Mouse (Mus musculus) urinary bladder, postnatal 10 days (tissue): ENCODE results near the gene Gcfc2.

Source experiments
- DNase-seq: peaks from one replicate; pipeline ENCODE4 v3.0.0; 2022; ENCODE audit warnings: low spot score

The Gcfc2 gene

DNA sequence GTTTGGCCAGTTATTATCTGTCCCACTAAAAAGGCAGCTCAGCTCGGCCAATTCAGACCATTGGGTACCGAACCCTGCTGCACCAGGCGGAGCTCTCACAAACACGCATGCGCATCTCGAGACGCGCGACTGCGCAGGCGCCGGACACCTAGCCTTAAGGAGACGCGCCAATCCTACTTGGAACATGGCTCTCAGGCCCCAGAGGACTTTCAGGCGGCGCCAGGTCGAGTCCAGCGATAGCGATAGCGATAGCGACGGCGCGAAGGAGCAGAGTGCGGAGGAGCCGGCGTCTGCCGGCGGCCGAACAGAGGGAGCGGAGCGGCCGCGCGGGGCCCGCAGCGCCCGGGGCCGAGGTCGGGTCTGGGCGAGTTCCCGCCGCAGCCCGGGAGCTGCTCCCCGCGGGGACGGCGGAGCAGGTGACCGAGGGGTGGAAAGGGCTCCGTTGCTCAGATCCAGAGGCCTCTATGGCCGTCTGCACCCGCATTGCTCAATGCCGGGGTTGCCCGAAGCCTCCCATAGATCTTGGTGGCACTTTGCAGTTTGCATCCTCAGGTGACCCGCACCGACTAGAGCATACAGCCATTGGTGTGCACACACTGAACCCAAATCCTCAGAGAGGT lies at the start of gene Gcfc2:
TSS of gene Gcfc2 (plus strand) at position 147 of the 620 bp plus-strand sequence.
- peak; percentile 81 for DNase-seq

DNA sequence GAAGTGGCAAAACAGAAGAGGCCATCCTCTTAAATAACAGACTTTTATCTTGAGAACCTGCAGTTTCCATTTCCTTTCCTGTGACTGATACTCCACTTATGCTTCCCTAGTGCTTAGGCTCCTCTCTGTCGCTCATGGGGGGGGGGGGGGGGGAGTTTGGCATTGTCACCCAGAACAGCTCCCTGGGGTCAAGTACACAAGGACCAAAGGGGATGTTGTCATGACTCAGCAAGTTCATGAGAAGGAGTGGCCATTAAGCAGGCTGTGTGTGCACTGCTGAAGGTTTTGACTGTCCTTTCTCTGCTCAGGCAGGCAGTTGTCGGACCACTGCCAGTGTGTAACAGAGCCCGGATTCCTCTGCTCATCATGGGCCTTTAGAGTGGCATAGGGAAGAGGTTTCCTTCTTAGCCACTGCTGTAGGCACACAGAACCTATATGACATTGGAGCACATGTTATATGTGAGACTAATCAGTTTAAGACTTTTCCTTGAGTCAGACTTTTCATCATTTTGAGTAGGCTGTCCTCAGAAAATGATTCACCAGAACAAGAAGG lies 27.7 kb upstream of the Gcfc2 start:
- DNase-seq = no peak

DNA sequence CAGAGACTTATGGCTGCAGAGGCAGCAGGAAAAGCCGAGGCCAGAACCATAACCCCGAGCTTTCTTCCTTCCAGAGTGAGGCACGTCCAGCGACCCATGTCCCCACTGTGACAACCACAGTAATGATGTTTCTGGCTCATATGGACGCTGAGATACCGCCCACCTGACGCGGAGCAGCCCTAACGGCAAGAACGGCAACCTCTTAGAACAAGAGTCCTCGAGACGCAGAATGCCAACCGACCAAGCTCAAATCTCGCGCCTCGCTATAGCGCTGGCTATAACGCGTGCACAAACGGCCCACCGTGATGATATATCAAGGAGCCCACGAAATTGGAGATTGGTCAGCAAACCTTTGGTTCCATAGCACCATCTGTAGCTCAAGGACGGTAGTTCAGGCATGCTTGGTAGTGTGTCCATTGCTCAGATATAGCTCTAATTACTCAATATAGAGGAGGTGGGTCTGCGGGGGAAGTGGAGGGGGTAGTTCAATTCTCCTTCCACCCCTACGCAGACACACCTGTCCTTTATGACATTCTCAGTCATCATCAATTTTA lies 13.1 kb upstream of the Gcfc2 start:
- DNase-seq = no peak

DNA sequence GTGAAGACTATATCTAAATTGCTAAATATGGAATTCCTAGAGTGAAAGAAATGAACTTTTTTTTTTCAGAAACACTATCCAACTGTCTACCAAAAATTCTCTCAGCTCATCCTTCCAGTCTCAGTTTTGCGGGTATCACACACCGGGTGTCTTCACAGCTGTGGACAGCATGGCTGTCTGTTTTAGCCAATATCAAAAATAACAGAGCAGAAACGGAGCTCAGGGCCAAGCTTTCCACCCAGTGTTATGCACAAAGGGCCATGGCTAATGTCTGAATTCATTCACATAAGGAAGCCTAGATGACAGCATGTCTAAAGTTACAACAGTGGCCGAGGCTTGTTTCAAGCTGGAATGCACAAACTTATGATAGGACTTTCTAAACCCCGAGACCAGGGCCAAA lies 12.2 kb upstream of the Gcfc2 start:
- no peak for DNase-seq

DNA sequence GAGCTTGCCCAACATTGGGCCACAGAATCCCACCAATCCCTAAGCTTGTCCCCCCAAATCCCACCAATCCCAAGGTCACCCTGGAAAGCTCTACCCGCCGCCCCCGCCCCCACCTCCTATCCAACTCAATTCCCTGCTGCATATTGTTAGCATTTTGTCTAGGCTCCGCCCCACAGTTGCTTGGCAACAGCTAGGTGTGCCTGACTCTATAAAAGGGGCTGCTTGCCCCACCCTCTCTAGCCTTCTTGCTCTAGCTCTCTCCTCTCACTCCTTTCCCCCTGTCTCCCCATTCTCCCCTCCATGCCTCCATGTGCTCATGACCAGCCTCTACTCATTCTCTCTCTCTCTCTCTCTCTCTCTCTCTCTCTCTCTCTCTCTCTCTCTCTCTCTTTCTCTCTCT lies 11.8 kb upstream of the Gcfc2 start:
- no peak for DNase-seq

DNA sequence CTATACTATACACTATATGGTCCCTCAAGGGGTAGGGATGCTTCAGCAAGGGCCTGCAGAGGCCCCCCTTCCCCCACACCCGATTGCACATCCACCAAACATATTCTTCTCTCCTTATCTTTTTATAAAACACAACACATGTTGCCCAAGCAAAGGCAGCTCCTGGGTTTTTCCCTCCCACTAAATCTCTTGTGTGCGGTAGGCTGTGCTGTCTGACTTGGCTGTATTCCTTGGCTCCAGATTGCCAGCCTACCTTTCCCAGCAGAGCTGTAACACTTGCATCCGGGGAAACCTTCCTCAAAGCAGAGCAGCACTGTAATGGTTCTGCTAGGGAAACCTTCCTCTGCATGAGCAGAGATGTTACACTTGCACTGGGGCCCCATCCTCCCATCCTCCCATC lies 11.3 kb upstream of the Gcfc2 start:
- no peak for DNase-seq

DNA sequence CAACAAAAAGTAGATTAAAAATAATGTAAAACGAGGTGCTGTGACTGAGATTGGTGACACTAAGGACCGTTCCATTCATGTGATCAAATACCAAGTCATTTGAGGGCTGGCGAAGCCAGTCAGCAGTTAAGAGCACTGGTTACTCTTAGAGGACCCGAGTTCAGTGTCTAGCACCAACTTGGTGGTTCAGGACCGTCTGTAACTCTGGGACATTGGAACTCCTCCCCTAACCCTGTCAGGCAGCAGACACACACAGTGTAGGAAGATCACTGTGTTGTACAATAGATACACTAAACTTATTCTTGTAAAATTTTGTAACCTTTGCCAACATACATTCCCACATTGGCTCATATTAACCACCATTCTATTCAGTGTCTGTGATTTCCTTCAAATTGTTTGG lies 835 bp downstream of the Gcfc2 start:
- DNase-seq = no peak

DNA sequence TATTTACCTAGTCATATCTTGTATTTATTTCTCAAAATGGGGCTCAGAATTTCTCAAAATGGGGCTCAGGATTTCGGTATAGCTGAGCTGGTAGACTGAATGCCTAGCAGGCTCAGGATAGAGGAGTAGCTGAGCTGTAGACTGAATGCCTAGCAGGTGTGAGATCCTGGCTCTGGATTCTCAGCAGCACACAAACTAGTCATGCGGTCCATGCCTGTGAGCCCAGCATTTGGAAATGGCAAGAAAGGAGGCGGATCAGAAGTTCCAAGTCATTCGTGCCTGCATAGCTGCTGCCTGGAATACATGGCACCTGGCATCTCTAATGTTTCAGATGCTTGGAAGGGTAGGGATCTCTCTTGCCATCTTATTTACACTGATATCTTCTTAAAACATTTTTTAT lies 5.9 kb downstream of the Gcfc2 start:
- DNase-seq = no peak

DNA sequence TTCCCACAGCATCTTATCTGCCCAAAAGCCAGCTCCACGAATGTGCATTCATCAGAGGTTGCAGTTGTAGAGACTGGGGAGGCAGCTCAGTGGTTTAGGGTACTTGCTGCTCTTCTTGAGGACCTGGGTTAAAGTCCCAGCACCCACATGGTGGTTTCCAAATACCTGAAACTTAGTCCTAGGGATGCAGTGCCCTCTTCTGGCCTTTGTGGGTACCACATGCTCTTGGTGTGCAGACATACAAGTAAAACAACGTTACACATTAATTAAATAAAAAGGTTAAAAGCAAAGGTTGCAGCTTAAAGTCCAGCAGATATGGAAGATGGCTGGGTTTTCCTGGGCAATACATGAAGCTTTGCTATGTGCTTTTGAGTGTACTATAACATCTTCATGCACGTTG lies 9.8 kb downstream of the Gcfc2 start:
- DNase-seq = no peak

DNA sequence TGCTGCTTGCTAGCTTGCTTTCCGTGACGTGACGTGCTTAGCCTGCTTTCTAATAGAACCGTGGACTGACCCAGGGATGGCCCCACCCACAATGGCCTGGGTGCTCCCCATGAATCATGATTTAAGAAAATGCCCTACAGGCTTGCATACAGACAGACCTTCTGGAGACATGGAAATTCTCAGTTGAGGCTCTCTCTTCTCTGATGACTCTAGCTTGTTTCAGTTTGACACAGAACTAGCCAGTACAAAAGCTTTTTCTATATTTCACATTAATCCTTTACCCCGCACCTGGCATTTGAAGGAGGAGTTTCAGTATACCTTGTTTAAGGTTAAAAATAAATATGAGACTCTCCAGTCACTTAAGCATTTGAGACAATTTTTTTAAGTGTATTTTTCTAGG lies 18.2 kb downstream of the Gcfc2 start:
- DNase-seq = no peak

DNA sequence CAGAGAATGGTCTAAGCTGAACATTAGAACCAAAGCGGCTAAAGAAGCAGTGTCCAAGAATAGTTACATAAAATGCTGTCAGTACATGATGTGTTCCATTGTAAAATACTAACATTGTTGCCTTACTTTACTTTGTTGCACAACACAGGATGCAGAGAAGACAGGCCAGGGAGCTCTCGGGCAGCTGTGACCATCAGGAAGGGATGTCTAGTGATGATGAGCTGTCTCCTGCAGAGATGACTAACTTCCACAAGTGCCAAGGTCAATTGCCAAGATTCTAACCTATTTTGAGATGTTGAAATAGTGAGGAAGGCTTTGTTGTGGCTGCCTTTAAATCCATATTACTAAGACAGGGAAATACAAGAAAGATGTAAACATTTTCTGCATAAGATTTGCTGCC lies 19.8 kb downstream of the Gcfc2 start:
- DNase-seq = no peak

DNA sequence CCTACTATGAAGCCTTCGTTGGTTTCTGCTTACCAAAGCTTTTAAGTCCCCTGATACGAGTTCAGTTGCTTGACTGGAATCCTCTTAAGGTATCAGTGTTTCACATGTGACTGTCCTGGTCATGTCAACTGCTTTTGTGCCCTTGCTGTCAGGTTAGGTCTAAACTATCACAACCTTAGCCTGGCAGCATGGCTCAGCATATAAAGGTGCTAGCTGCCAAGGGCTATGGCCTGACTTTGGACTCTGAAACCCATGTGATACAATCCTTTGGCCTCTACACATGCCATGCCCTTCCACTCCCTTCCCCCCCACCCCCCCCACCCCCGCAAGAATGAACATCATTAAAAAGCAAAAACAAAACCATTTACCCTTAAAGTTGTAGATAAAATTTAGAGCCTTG lies 21.0 kb downstream of the Gcfc2 start:
- DNase-seq = no peak

DNA sequence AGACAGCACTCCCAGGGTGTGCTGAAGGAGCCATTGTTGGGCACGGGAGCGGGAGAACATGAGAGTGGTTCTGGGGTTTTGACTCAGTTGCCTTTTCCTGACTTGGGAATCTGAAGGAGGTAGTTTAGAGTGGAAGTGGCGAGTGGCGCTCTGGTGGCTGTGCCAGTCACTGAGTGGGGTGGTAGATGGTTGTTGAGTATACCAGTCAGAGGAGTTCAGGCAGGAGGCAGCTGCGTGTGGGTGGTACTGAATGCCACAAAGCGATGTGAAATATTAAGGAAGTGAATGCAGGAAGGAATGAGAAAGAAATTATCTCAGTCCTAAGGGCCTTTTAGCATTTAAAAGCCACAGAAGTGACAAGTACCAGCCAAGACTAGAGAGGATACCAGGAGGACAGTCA lies 23.4 kb downstream of the Gcfc2 start:
- no peak for DNase-seq

DNA sequence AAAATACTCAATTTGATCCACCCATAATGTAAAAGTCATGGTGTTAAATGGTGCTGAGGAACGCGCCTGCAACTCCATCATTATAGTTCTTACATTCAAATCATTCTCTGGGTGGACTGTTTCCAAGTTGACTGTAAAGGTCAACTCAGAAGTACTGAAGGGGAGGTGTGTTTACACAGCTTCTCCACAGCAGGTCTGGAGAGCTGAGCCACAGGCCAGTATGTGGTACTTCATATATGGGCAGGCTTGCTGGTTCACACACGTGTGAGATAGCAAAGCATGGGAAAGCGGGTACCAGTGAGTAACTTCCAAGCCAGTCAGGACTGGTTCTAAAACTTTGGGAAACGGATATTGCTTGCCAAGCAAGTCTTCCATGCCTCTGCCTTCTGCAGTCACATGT lies 31.7 kb downstream of the Gcfc2 start:
- no peak for DNase-seq

DNA sequence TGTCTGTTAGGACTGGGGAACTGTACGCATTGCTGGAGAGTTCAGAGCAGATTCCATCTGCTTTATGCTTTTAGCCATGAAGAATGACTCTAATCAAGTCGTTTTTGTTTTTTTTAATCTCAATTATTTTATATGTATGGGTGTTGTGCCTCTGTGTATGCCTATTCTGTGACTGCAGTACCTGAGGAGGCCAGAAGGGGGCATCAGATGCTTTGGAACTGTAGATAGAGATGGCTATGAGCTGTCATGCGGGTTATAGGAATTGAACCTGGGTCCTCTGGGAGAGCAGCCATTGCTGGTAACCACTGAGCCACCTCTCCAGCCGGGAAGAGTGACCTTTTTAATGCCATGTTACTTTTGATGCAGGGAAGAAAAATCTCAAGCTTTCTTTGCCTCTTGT lies 32.9 kb downstream of the Gcfc2 start:
- DNase-seq = no peak

DNA sequence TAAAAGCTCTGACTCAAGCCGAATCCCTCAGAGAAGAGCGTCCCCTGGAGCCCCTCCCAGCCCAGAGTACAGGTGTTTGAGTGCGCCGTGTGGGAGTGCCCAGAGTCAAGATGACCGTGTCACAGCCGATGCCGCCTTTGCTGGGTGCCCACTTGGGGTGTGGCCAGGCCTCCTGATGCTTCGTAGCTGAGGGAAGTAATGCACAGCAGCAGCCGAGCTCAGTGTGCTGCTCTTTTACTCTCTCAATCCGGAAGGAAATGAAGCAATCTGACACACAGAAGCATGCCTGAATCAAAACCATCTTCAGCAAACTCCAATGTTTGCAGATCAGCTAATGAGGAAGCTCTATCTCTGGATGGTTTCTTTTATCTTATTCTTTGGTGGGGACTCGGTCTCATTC lies 34.5 kb downstream of the Gcfc2 start:
- no peak for DNase-seq

DNA sequence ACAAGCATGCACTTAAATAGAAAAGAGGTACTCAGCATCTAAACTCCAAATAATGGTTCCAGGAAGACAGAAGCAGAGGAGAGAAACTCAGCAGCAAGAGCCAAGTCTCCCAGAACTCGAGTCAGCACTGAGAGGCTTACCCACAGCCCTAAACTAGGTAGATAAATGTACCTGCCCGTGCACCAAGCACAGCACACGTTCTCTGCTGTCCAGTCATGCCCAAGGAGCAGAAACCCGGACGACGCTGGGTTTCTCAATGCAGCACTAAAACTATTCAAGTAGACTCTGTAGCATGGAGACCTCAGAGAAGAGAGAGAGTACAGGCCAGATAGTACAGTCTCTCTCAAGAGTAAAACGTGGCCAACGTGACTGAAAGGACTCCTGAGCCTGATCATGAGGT lies 36.4 kb downstream of the Gcfc2 start:
- DNase-seq = no peak

DNA sequence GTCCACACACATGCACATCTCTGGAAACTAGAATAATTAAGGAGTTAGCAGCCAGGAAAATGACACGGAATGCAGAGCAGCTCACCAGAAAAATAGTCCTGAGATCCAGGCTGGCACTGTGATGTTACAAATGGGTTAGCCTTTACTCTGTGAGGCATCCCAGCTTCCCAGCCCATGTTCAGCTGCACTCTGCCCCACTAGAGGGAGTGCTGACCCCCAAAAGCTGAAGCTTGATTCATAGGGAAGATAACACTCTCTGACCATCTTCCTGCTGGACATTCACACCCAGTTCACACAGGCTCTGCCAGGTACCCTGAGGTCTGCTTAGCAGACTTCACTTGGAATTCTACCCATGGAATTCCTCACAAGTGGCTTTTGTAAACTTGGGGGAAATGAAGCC lies 36.8 kb downstream of the Gcfc2 start:
- DNase-seq = no peak

DNA sequence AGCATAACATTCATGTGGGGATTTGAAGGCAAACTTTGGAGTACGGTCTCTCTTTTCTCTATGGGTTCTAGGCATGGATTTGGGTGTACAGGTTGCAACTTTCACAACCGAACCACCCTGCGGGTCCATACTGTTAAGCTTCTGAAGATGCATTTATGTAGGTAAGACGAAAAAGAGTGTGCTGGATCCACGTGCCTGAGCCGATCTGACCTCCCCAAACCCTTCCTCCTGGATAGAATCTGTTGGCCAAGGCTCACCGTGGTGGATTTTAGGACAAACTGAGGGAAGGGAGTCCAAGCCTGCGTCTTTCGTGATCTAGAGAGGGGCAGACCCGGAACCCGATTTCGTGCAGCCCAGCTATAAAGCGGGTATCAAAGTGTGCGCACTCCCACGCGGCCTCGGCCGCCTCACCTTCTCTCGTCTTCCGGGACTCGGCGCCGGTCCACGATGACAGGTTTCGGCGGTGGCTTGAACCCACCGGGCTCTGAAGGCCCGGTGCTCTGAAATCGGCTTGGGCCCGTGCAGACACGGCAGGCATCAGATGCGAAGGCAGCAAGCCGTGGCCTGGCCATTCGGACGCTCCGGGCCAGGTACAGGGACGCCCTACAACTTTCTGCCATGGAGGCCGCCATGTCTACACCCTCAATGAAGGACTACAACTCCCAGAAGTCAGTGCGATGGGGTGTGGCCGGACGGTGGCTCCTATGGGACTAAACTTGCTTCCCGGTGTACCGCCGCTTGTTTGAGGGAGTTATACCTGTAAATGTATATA lies 42.0 kb downstream of the Gcfc2 start, which contains the start of gene Mrpl19:
TSS of gene Mrpl19 (minus strand) at position 663 of the 772 bp plus-strand sequence.
- DNase-seq = peak; percentile 66

DNA sequence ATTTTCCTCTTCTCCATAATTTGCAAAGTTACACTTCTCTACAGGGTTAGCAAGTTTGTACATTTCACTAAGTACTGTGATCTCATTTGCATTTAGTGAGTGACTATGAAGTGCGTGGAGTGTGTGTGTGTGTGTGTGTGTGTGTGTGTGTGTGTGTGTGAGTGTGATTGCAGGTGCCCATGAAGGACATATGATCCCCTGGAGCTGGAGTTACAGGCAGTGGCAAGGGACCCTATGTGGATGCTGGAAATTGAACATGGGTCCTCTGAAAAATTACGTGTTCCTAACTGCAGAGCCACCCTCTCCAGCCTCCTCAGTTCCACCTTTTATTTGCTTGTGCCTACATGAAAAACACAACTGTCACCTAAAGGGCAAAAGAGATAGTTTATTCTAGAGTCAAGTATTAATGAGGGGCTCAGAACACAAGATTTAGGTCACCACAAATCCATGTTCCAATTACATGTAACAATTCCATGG lies 42.6 kb downstream of the Gcfc2 start:
- DNase-seq = no peak

DNA sequence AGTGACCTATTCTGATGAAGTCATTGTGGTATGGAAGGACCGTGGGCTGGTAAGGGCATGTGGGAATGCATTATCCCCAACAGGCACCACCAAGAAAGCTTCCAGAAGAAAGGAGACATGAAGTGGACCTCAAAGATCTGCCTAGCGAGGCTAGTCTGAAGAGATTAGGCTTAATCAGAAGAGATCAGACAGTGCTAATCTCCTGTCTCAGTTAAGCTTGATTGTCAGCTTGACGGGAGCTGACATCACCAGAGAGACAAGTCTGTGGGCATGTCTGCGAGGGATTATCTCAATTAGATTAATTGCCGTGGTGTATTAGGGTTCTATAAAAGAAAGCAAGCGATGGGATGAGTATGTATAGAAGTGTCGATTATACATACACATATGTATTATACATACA lies 47.7 kb downstream of the Gcfc2 start:
- DNase-seq = no peak

DNA sequence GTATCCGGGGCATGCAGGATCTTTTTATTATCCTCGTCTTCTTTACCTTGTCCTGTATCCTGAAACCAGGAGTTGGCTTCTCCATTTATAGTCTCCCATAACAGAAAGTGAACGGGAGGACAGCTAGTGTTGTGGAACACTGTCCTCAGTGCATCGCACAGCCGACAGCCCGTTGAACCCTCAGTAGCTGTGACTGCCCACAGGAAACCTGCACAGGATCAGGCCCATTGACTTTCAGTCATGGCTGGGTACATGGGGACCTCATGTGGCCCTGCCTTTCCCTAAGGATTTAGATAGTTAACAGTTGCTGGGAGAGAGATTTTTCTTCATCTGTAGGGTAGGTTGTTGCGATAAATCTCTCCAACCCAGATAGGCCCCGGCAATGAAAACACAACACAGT lies 49.1 kb downstream of the Gcfc2 start:
- no peak for DNase-seq

DNA sequence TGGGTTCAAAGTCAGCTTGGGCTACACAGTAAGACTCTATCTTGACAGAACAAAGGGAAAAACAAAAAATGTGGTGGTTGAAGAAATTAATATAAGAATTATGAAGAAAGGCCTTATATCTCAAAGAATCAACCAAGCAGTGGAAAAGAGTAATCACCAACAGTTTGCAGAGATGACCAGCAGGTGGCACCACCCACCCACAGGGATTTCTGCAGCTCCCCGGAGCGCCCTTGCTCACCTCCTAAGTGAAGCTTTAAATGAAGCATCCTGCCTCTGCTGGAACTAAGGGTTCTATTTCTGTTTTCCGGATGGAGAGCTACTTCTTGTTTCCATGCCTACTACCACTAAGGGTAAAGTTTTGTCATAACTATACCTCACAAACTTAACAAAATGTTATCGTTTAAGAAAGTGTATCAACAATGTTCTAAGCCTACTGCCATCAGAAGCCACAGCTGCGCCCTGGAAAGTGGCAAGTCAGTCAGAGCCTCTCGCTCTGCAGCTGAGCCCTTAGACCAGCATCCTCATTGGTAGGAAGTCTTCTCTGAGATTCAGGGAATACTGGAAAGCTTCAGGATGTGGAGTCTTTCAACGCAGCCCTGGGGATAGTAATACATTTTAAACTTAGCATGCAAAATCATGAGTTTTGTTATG lies 52.6 kb downstream of the Gcfc2 start:
- peak; percentile 40 for DNase-seq
